Mouse (Mus musculus): ENCODE data around the gene Pfdn6. TPM values are rescaled to one million over a fixed set of nuclear protein-coding genes. Genes with fewer than 3 reads are reported as not detected.

The Pfdn6 gene
- polyA plus RNA-seq, 1 experiment: 58.7 TPM

- H3K4me1 ChIP-seq (ENCODE audit: control insufficient read depth, insufficient read depth, low read length): peaks cover 38% of the 10 kb centered on the region
- peak overlapping the region; percentile 90 for H3K4me3 ChIP-seq (ENCODE audit: control insufficient read depth, low read depth, low read length)
- TF ChIP-seq POLR2A (IDR thresholded peaks at IDR 0.05; ENCODE audit: control insufficient read depth, low read depth, low read length) (no peak), CTCF (IDR thresholded peaks at IDR 0.05; ENCODE audit: control insufficient read depth, insufficient read depth, insufficient replicate concordance, low read depth, low read length) (no peak)
- H3K27me3 ChIP-seq (ENCODE audit: control insufficient read depth, insufficient read depth, low read length): no peaks in the 10 kb centered on the region
- H3K36me3 ChIP-seq (ENCODE audit: control insufficient read depth, insufficient read depth, low read length): peaks cover 14% of the 10 kb centered on the region
- peak overlapping the region; percentile 14 for H3K27ac ChIP-seq (ENCODE audit: control insufficient read depth, insufficient read depth, low read depth, low read length)
Measured at GRCm38 (mm10) chr17:33913905-33914304, 26.2 kb downstream of the Pfdn6 start.

- TF ChIP-seq CTCF (IDR thresholded peaks at IDR 0.05; ENCODE audit: control insufficient read depth, insufficient read depth, insufficient replicate concordance, low read depth, low read length) (no peak), POLR2A (IDR thresholded peaks at IDR 0.05; ENCODE audit: control insufficient read depth, low read depth, low read length) (no peak)
- Histone ChIP-seq H3K36me3 (ENCODE audit: control insufficient read depth, insufficient read depth, low read length) (peaks cover 14% of the 10 kb centered on the region), H3K4me3 (ENCODE audit: control insufficient read depth, low read depth, low read length) (peak overlapping the region; percentile 90), H3K4me1 (ENCODE audit: control insufficient read depth, insufficient read depth, low read length) (peaks cover 38% of the 10 kb centered on the region), H3K27ac (ENCODE audit: control insufficient read depth, insufficient read depth, low read depth, low read length) (no peak overlapping the region), H3K27me3 (ENCODE audit: control insufficient read depth, insufficient read depth, low read length) (no peaks in the 10 kb centered on the region)
Measured at GRCm38 (mm10) chr17:33913264-33913663, 26.9 kb downstream of the Pfdn6 start.

- Histone ChIP-seq H3K27ac (ENCODE audit: control insufficient read depth, insufficient read depth, low read depth, low read length) (peak overlapping the region; percentile 67), H3K36me3 (ENCODE audit: control insufficient read depth, insufficient read depth, low read length) (peaks cover 14% of the 10 kb centered on the region), H3K4me3 (ENCODE audit: control insufficient read depth, low read depth, low read length) (peak overlapping the region; percentile 85), H3K27me3 (ENCODE audit: control insufficient read depth, insufficient read depth, low read length) (no peaks in the 10 kb centered on the region), H3K4me1 (ENCODE audit: control insufficient read depth, insufficient read depth, low read length) (peaks cover 26% of the 10 kb centered on the region)
- TF ChIP-seq POLR2A (IDR thresholded peaks at IDR 0.05; ENCODE audit: control insufficient read depth, low read depth, low read length): no peak
- no peak for TF ChIP-seq CTCF (IDR thresholded peaks at IDR 0.05; ENCODE audit: control insufficient read depth, insufficient read depth, insufficient replicate concordance, low read depth, low read length)
Measured at GRCm38 (mm10) chr17:33911813-33912414, 28.2 kb downstream of the Pfdn6 start.

GRCm38 (mm10) chr17:33911052-33911812 is 28.9 kb downstream of the Pfdn6 start:
- no peak for TF ChIP-seq POLR2A (IDR thresholded peaks at IDR 0.05; ENCODE audit: control insufficient read depth, low read depth, low read length)
- no peak for TF ChIP-seq CTCF (IDR thresholded peaks at IDR 0.05; ENCODE audit: control insufficient read depth, insufficient read depth, insufficient replicate concordance, low read depth, low read length)
- H3K4me1 ChIP-seq (ENCODE audit: control insufficient read depth, insufficient read depth, low read length): peaks cover 23% of the 10 kb centered on the region

GRCm38 (mm10) chr17:33910346-33911051 is 29.6 kb downstream of the Pfdn6 start:
- H3K4me3 ChIP-seq (ENCODE audit: control insufficient read depth, low read depth, low read length): peak overlapping the region; percentile 85
- H3K4me1 ChIP-seq (ENCODE audit: control insufficient read depth, insufficient read depth, low read length): peaks cover 23% of the 10 kb centered on the region
- H3K27ac ChIP-seq (ENCODE audit: control insufficient read depth, insufficient read depth, low read depth, low read length): peak overlapping the region; percentile 88
- peaks cover 14% of the 10 kb centered on the region for H3K36me3 ChIP-seq (ENCODE audit: control insufficient read depth, insufficient read depth, low read length)
- no peak for TF ChIP-seq POLR2A (IDR thresholded peaks at IDR 0.05; ENCODE audit: control insufficient read depth, low read depth, low read length)
- no peak for TF ChIP-seq CTCF (IDR thresholded peaks at IDR 0.05; ENCODE audit: control insufficient read depth, insufficient read depth, insufficient replicate concordance, low read depth, low read length)
- no peaks in the 10 kb centered on the region for H3K27me3 ChIP-seq (ENCODE audit: control insufficient read depth, insufficient read depth, low read length)

More at GRCm38 (mm10) chr17:33911052-33911812, 28.9 kb downstream of the Pfdn6 start:
- H3K27ac ChIP-seq (ENCODE audit: control insufficient read depth, insufficient read depth, low read depth, low read length): peak overlapping the region; percentile 67
- H3K4me3 ChIP-seq (ENCODE audit: control insufficient read depth, low read depth, low read length): peak overlapping the region; percentile 85
- no peaks in the 10 kb centered on the region for H3K27me3 ChIP-seq (ENCODE audit: control insufficient read depth, insufficient read depth, low read length)
- H3K36me3 ChIP-seq (ENCODE audit: control insufficient read depth, insufficient read depth, low read length): peaks cover 14% of the 10 kb centered on the region

- peak overlapping the region; percentile 88 for H3K27ac ChIP-seq (ENCODE audit: control insufficient read depth, insufficient read depth, low read depth, low read length)
- peak overlapping the region; percentile 85 for H3K4me3 ChIP-seq (ENCODE audit: control insufficient read depth, low read depth, low read length)
- H3K36me3 ChIP-seq (ENCODE audit: control insufficient read depth, insufficient read depth, low read length): peaks cover 12% of the 10 kb centered on the region
- peaks cover 19% of the 10 kb centered on the region for H3K4me1 ChIP-seq (ENCODE audit: control insufficient read depth, insufficient read depth, low read length)
- H3K27me3 ChIP-seq (ENCODE audit: control insufficient read depth, insufficient read depth, low read length): no peaks in the 10 kb centered on the region
- TF ChIP-seq CTCF (IDR thresholded peaks at IDR 0.05; ENCODE audit: control insufficient read depth, insufficient read depth, insufficient replicate concordance, low read depth, low read length) (no peak), POLR2A (IDR thresholded peaks at IDR 0.05; ENCODE audit: control insufficient read depth, low read depth, low read length) (peak; percentile 36; the same call in 1 of the 2 replicates)
Measured at GRCm38 (mm10) chr17:33909869-33910250, 30.3 kb downstream of the Pfdn6 start.

Data from testis, adult 2 months (tissue).